Mouse (Mus musculus): ENCODE results near the gene Smtnl1. TPM values are rescaled to one million over a fixed set of nuclear protein-coding genes. Genes with fewer than 3 reads are reported as not detected.
A peak's percentile ranks its signal among the peaks of the same experiment; 100 is the strongest.

The Smtnl1 gene
- total RNA-seq, 2 experiments from 2014 or later = not detected

DNA sequence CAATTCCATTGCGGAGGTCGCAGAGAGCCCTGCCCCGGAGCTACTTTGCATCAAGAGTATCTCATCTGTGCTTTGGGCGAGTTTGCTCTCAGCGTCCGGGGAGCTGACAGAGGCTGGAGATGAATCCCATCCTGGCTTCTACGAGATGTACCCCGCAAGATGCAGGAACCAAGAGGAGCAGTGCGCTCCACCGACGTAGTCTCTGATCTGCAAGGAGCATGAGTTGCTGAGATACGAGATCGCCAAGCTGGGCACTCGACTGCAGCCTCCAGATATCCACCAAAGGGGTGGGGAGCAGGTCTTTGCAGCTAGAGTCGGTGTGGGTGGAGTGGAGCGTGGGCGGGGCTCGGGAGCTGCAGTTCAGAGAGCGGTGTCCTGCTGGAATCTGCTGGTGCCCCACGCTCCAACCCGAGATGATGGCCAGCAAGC lies 23.9 kb downstream of the Smtnl1 start, which contains the start of gene Ube2l6:
Gene Ube2l6, plus strand, starts transcription at position 336 of the 429 bp plus-strand sequence.
- peak; percentile 41 to 56 for DNase-seq (ENCODE audit: low spot score in 2 of 2)

DNA sequence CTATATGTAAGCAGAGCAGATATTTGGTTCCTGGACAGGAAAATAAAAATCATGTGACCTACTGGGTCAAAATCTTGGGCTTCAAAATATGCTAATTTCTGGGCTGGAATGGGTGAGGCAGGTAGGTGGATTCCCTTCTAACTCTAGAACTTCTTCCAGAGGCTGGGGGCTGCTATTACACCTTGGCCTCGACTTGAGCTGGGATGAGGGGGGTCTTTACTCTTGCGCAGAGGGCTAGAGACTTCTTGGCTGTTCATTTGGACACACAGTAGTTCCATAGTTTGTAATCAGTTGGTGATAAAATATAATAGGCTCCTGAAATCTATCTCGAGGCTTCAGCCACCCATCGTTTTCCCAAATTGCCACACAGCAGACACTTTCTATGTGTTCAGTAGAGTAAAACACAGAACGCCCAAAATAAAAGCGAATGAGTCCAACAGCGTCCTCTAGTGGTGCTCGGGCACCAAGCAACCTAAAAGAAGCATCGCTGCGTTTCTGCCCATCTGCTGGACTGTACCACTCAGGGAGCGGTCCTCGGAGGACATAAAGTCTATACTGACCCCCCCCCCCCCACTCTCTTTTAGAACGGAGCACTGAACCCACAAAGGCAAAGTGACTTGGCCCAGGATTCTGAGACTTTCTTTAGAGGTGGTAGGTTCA lies 24.5 kb downstream of the Smtnl1 start:
- DNase-seq (ENCODE audit: low spot score in 2 of 2) = peak; percentile 86 to 88

DNA sequence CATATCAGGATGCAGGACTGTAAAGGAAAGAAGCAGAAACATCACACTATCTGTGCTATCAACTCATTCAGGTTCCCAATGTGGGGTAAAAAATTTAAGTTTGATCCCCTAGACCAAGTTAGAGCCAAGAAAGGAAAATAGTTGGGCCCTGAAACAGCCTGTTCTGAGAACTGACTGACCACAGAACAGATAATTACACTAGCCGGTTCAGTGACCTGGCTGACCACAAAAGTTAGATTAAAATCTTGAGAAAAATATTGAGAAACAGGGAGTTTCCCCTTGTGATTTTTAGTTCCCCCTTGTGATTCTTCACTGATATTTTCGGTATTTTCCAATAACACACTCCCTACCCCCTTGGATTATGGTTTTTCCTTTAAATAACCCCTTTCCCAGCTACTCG lies 28.6 kb downstream of the Smtnl1 start:
- no peak for DNase-seq (ENCODE audit: low spot score in 2 of 2)

DNA sequence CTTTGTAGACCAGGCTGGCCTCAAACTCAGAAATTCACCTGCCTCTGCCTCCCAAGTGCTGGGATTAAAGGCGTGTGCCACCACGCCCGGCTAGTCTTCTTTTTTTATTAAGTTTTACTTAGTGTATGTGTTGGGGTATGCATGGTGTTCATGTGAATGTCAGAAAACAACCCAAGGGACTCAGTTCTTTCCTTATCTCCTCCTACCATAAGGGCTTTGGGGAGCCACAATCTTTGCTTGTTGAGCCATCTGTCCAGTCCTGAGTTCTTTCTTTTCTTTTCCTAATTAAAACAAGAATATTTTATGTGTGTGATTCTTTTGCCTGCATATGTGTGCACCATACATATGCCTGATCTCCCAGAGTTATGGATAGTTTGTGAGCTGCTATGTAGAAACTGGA lies 29.3 kb downstream of the Smtnl1 start:
- no peak for DNase-seq (ENCODE audit: low spot score in 2 of 2)

DNA sequence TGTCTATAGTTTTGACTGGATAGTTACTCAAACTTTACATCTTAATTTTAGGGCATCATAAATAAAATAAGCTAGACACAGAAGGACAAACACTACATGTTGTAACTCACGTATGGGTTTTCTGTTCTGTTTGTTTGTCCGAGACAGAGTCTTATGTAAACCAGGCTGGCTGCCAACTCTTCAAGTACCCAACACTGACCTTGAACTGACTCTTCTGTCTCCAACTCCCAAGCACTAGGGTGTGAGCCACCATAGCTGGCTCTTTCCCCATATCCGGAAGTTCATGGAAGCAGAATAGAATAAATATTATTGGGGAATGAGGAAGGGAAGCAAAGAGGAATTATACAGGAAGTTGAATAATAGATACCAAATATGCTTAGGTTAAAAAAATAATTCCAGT lies 29.9 kb downstream of the Smtnl1 start:
- DNase-seq (ENCODE audit: low spot score in 2 of 2) = no peak

DNA sequence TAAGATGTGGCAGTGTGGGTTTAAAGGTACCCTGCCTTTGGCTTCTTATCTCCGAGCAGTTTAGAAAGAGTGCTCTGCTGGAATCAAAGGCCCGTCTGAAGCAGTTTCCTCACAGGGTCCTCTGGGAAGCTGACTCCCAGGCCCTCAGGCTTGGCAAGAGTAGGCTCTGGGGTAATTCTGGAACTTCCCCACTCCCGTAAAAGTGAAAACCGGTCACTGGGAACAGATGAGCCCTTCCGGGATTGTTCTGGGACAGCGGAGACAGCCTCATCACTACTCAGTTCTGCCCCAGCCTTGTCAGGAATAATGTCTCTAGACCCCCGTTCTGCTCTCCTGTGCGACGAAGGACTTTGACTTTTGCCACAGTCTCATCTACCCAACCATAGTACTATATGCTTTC lies 32.0 kb downstream of the Smtnl1 start:
- DNase-seq (ENCODE audit: low spot score in 2 of 2) = no peak

DNA sequence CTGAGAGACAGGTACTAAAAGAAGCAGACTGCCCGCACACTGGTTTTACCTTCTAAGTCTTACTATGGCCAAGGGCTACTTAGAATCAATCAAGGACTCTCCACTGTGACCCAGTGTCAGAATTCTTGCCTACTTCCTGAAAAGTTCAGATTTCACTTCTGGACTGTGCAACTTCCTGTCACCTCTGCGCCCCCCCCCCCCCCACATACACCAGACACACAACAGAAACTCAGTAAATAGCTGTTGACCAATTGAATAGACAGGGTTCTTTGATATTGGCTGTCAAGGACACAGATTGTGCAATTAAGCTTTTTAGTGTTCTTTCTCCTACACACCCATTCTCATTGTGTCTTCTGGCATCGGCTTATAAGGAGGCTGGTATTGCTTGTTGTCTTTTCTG lies 34.1 kb downstream of the Smtnl1 start:
- no peak for DNase-seq (ENCODE audit: low spot score in 2 of 2)

DNA sequence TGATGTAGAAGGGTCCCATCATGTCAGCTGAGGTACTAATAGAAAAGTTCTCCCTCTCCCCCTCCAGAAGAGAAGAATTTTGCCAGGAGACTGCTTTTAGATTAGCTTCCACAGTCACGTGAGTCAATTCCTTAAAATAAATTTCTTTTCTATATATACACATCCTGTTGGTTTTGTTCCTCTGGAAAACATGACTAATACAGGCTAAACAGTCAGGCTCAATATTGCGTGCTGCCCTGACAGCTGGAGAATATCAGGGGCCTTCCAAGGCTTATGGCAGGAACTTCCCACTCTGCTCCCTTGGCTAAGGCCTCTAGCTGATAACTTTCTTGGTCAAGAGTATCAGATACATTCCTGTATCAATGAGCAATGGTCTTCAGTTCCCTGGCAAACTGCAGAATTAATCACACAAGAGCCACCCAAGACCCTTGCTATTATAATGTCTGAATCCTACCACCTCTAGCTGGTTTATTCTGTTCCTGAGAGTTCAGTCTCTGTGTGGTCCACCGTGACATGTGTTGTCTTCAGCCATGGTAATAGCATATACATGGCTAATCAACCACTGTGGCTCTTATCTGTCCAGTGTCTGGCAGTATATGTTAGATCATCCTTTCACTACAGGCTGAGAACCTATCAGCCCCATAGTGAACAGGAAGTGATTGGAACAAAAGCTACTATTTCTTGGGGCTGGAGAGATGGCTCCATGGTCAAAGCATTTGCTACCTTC lies 38.4 kb downstream of the Smtnl1 start:
- DNase-seq (ENCODE audit: low spot score in 2 of 2) = no peak

DNA sequence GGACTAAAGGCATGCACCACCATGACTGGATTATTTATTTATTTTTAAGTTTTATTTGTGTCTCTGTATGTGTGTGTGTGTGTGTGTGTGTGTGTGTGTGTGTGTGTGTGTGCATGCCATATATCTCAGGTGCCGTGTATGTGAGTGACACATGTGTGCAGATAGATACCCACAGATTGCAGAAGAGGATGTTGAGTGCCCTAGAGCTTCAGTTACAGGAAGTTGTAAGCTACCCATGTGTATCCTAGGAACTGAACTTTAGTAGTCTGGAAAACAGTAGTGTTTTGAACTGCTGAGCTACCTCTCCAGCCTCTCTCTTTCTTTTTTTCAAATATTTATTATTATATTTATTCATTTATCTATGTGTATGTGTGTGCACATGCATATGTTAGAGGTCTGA lies 39.1 kb downstream of the Smtnl1 start:
- no peak for DNase-seq (ENCODE audit: low spot score in 2 of 2)

DNA sequence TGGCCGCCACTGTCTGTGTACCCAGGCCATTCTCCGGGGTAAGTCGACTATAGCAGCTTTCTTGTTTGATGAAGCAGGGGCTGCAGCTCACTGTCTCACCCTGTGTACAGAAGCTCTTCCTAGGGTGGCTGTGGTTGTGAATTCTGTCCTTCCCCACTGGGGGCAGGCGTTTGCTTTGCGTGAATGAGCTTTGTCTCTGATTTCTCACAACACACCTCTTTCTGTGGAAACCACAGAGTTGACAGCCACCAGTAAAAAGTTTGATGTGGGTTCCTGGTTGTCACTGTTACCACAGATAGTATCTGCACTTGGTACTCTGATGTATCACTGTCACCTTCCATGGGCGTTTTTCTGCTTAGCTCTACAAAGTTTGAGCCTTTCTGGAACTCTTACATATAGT lies 43.2 kb downstream of the Smtnl1 start:
- DNase-seq (ENCODE audit: low spot score in 2 of 2) = no peak

DNA sequence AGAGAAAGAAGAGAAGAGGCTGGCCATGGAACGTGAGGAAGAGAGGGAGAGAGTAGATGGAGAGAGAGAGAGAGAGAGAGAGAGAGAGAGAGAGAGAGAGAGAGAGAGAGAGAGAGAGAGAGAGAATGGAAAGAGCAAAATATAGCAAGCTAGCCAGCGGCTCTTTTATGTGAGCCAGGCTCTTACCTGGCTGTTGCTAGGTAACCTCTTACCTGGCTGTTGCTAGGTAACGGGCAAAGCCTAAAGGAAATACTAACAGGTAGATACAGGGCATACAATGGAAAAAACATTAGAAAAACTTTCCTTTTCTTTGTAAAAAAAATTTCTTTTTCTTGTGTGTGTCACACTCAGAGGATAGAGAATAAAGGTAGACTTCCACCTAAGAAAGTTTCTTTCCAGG lies 44.7 kb downstream of the Smtnl1 start:
- no peak for DNase-seq (ENCODE audit: low spot score in 2 of 2)

DNA sequence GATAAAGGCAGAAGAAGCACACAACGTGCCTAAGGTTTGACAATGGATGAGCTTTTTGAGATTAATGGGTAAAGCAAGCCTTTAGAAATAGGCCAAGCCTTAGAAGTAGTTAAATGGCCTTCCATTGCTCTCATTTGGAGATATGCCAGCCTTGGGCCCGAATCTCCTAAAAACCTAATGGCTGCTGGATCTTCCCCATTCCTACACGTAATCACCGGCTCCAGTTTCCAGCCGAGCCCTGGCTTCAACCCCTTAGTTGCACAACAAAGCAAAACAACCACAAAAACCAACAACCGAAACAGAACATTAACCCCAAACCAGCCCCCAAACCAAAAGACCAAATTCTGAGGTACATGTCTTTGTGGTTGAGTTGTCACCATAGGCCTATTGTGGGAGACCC lies 46.8 kb downstream of the Smtnl1 start:
- DNase-seq (ENCODE audit: low spot score in 2 of 2) = no peak

DNA sequence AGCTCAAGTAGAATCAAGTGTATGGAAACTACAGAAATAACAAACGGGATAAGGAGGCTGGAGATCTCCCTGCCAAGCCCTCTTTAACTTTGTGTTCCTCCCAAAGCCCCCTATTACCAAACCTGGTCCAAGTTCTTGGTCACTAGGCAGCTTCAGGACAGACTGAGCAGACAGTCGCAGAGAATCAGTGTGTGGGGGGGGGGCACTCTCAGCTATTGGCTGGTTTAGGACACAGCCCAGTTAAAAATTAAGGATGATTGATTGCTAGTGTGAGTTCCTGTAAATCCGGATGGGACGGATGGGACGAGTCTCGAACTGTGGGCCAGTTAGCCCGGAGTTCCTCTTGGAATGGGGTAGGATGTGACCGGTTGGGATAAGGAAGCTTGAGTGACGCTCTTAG lies 47.2 kb downstream of the Smtnl1 start, which contains the start of gene Serping1:
Gene Serping1, minus strand, starts transcription at position 204 of the 400 bp plus-strand sequence.
- DNase-seq (ENCODE audit: low spot score in 2 of 2) = no peak

DNA sequence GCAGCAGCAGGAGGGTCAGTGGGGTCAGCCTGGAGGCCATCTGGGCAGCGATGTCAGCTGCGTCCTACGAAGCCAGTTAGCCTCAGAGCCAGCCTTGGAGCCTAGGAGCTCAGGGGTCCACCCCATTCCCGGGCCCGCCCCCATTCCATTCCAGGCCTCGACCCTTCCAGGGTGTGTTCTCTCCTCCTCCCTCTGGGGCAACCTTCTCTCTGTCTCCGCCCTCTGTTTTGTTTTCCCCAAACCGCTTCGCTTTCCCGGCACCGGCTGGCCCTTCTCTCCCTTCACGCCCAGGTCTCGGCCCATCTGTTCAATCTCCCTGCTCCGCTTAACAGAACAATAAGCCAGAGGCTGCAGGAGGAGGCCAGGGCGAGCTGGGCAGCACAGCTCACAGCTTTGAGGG lies 47.7 kb downstream of the Smtnl1 start:
- peak; percentile 11 to 14 for DNase-seq (ENCODE audit: low spot score in 2 of 2)

DNA sequence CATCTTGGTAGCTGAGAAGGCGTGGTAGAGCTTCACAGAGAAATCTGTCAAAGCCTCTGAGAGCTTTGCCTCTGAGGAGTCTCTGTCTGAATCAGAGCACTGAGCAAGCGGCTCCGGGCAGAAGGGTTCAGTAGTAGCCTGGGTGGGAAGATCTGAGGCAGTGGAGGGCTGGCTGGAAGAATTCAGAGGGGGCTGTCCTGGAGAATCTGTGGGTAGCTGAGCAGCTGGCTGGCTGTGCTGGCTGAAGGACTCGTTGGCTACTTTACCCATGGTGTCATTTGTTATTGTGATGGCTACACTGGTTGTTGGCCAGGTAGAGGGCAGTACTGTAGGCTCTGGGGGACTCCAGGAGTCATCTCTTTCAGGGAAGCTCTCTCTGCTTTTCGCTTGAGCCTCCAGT lies 49.3 kb downstream of the Smtnl1 start:
- DNase-seq (ENCODE audit: low spot score in 2 of 2) = no peak

DNA sequence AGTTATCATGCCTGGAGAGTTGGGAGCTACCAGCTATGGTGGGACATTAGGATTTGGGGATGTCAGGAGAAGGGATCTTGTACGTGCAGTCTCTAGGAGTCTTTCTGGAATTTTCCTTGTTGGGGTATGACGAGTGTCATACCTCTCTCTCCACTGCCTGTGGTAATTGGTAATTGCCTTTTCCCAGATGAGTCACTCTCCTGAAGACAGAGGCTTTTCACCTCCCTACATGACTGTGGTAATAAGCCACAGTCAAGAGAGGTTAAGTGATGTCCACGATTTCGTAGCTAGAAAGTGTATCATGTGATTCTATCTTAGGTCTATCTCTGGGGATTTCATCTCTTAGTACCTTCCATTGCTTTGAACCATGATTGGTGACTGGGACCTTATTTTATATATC lies 50.0 kb downstream of the Smtnl1 start:
- DNase-seq (ENCODE audit: low spot score in 2 of 2) = no peak

DNA sequence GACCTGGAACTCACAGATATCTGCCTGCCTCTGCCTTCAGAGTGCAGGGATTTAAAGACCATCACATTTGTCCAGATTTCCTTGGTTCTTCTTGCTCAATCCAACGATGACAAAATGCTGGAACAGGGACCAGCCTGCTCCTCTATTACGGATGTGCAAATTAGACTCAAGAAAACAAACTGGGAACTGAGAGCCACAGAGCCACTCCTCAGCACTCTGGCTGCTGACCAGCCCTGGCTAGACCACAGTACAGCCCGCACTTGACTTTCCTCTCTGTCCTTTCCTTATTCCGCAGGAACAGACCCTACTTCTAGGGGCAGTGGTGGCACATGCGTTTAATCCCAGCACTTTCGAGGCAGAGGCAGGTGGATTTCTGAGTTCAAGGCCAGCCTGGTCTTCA lies 52.0 kb downstream of the Smtnl1 start:
- DNase-seq (ENCODE audit: low spot score in 2 of 2) = no peak

DNA sequence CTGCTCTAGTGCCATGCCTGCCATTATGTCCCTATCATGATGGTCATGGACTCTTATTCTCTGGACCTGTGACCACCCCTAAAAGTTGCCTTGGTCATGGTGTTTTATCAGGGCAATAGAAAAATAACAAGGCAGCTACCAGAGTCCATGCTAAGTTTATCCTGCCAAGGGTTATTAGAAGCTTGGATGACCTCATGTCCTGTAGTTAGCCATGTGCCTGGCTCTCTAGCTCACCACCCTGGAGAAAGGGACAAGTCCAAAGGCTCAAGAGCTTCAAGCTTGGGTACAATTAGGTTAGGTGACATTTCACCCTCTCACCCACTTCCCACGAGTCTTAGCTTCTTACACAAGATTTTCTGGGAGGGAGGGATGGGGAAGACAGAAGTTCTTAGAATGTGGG lies 59.6 kb downstream of the Smtnl1 start:
- DNase-seq (ENCODE audit: low spot score in 2 of 2) = no peak

DNA sequence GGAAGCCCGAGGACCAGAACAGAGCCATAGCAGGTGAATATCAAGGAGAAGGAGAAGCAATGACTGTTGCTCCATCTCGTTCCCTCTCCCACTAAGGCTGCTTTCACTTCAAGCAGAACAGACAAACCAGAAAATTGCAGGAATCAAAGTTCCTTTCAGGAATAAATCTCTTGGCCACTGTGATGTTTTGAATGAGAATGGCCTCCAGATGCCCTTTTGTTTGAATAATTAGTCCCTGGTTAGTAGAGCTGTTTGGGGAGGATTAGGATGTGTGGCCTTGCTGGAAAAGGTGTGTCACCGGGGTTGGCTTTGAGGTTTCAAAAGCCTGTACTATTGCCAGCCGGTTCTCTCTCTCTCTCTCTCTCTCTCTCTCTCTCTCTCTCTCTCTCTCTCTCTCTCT lies 60.2 kb downstream of the Smtnl1 start:
- no peak for DNase-seq (ENCODE audit: low spot score in 2 of 2)

DNA sequence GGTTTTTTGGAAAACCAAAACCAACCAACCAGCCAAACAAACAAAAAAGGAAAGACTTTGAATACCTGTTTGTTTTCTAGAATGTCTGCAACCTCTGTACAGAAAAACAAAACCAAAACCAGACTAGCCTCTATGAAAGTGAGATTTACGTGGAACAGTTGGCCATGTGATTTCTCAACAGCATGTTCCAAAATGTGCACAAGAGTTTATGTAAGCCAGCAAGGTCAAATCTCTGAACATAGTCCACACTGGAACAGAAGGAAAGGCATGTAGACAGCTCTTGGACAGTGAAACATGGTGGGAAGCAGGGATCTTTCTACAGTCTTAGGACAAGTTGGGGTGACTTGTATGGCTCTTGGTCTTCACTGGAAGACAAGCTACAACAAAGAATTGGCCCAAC lies 60.6 kb downstream of the Smtnl1 start:
- no peak for DNase-seq (ENCODE audit: low spot score in 2 of 2)

DNA sequence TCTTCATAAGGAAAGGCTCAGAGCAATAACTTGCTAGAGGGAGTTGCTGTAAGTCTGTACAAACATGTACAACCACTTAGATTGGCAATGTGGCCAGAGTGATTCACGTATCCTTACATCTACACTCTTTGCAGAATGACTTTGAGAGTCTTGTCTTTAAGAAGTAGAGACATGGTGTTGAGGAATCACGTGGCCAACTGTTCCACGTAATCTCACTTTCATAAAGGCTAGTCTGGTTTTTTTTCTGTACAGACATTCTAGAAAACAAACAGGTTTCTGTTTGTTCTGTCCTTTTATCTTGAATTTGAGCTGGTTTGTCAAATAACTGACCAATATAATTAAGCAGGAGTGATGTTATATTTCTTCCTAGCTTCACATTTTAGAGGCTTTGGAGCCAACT lies 61.1 kb downstream of the Smtnl1 start:
- DNase-seq (ENCODE audit: low spot score in 2 of 2) = no peak
